Mouse (Mus musculus) cerebellum, adult 2 months (tissue): ENCODE data around the gene Kat2b. TPM values are rescaled to one million over a fixed set of nuclear protein-coding genes. Genes with fewer than 3 reads are reported as not detected.

Source experiments
- DNase-seq, 2 experiments: peaks; one replicate each; pipeline ENCODE4 v3.0.0; 2021
- H3K27ac ChIP-seq: fragments of 200-500 bp; 2 replicates; pipeline ENCODE4 v1.5.1; 2012; ENCODE audit warnings: low read length, control low read depth, inconsistent platforms; ENCODE audit not compliant: insufficient read depth
- H3K27me3 ChIP-seq: fragments of 200-500 bp; 2 replicates; pipeline ENCODE4 v1.6.1; 2012; ENCODE audit warnings: inconsistent platforms, mild to moderate bottlenecking, low read length, moderate library complexity; ENCODE audit not compliant: control insufficient read depth, insufficient read depth
- H3K4me1 ChIP-seq: fragments of 200-500 bp; 2 replicates; pipeline ENCODE4 v1.6.1; 2011; ENCODE audit warnings: low read length; ENCODE audit not compliant: control insufficient read depth, insufficient read depth
- H3K4me3 ChIP-seq: fragments of 200-500 bp; replicated peaks from 2 replicates; pipeline ENCODE3; 2011; ENCODE audit warnings: mild to moderate bottlenecking, low read depth, low read length, control low read depth; ENCODE audit not compliant: insufficient read depth
- CTCF ChIP-seq: fragments of 200-500 bp; IDR thresholded peaks from 2 replicates; pipeline ENCODE4 v1.5.1; 2011; ENCODE audit warnings: low read depth, mild to moderate bottlenecking, control low read depth, low read length, moderate library complexity, borderline replicate concordance; ENCODE audit not compliant: insufficient read depth
- POLR2A ChIP-seq: fragments of 200-500 bp; IDR thresholded peaks from 2 replicates; pipeline ENCODE4 v1.6.1; 2011; ENCODE audit warnings: low read length, control low read depth, borderline replicate concordance; ENCODE audit not compliant: insufficient read depth
- WGBS: fragments of 180-500 bp; shearing (Covaris S2); methylation state at CpG from one replicate; pipeline ENCODE4 v1.1.7; 2018; 5-methylcytosine and 5-hydroxymethylcytosine counted together
- polyA plus RNA-seq: library from polyadenylated mRNA; depleted of rRNA; stranded (reverse); fragments of >200 nt; gene quantifications from 2 replicates; pipeline ENCODE4 v1.2.3, GENCODE M21; 2012

Kat2b gene
- polyA plus RNA-seq, 1 experiment: 40.5 TPM

DNA sequence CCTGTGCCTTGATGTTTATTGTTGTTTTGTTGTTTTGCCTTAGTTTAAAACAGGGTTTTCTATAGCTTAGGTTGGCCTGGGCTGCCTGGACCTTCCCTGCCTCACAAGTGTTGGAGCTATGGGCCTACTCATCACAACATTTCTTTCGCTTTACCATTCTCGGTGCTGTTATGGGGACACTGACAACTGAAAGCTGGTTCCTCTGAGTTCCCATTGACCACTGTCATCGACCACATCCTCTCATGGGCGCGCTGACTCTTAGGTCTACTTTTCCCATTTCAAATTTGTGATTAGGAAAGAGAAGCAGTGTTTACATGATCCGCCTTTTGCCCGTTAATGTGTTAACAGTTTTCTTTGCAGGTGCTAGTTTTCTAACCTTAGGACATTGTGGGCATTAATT lies 51.7 kb downstream of the Kat2b start:
- H3K27me3 ChIP-seq: no peaks in the 10 kb centered on the region
- no peak overlapping the region for H3K27ac ChIP-seq
- no peak for DNase-seq
- 96% methylated on average over 7 of the region's 7 CpGs for WGBS
- no peak for TF ChIP-seq CTCF
- peaks cover 7% of the 10 kb centered on the region; the same call in 1 of the 2 replicates for H3K4me1 ChIP-seq
- no peak overlapping the region for H3K4me3 ChIP-seq

DNA sequence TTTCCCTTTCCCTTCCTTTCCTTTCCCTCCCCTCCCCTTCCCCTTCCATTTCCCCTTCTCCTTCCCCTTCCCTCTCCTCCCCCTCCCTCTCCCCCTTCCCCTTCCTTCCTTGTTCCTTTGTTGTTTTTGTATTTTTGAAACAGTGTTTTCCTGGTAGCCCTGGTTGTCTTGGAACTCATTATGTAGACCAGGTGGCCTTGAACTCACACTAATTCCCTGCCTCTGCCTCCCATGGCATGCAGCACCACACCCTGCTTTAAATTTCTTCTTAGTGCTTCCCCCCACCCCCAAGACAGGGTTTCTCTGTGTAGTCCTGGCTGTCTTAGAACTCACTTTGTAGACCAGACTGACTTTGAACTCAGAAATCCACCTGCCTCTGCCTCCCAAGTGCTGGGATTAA lies 52.7 kb downstream of the Kat2b start:
- TF ChIP-seq POLR2A (no peak), CTCF (no peak)
- no peak for DNase-seq
- H3K27me3 ChIP-seq: no peaks in the 10 kb centered on the region
- H3K4me1 ChIP-seq: peaks cover 7% of the 10 kb centered on the region; the same call in 1 of the 2 replicates
- no peak overlapping the region for H3K4me3 ChIP-seq
- no peak overlapping the region for H3K27ac ChIP-seq

DNA sequence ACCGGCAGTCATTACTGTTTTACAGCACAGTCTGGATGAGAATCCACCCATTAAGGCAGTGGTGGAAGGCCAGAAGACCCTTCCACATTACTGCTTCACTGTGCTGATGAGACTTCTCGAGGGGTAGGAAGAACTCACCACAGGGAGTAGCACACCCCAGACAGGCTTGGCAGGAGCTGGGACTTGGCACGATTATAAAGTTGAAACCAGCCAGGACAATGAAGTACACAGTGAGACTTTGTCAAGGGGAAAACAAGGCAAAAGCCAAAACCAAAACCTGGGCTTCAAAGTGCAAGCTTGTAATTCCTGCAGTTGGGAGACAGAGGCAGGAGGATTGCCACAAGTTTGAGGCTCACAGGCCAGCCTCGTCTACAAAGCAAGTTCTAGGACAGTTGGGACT lies 54.0 kb downstream of the Kat2b start:
- H3K4me3 ChIP-seq: no peak overlapping the region
- peaks cover 7% of the 10 kb centered on the region; the same call in 1 of the 2 replicates for H3K4me1 ChIP-seq
- no peak for TF ChIP-seq POLR2A
- TF ChIP-seq CTCF: no peak
- H3K27me3 ChIP-seq: no peaks in the 10 kb centered on the region
- DNase-seq: peak in 1 of 2 experiments; percentile 43
- 28% methylated on average over 4 of the region's 4 CpGs for WGBS
- 0 out of 2 replicates have a peak overlapping the region, but pooled peaks have one; percentile 3 for H3K27ac ChIP-seq

DNA sequence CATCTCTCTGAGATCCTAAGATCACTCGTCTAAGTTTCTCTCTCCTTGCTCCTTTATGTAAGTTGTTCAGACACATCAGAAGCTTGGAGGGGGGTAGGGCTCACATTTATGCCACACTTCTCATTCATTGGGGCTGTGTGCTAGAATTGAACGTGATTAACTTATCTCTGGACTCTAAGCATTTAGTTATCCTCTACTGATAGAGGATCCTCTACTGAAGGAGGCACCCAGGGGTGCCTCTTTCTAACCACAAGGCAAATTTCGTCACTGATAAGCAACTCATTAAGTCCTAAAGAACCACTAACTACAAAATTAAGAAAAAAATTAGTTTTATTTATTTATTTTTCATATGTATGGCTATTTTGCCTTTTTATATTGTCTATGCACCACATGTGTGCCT lies 55.5 kb downstream of the Kat2b start:
- no peak overlapping the region for H3K4me3 ChIP-seq
- H3K27me3 ChIP-seq: no peaks in the 10 kb centered on the region
- H3K4me1 ChIP-seq: peaks cover 7% of the 10 kb centered on the region; the same call in 1 of the 2 replicates
- TF ChIP-seq POLR2A: no peak
- TF ChIP-seq CTCF: no peak
- no peak overlapping the region for H3K27ac ChIP-seq
- 76% methylated on average over 3 of the region's 3 CpGs for WGBS
- no peak for DNase-seq

DNA sequence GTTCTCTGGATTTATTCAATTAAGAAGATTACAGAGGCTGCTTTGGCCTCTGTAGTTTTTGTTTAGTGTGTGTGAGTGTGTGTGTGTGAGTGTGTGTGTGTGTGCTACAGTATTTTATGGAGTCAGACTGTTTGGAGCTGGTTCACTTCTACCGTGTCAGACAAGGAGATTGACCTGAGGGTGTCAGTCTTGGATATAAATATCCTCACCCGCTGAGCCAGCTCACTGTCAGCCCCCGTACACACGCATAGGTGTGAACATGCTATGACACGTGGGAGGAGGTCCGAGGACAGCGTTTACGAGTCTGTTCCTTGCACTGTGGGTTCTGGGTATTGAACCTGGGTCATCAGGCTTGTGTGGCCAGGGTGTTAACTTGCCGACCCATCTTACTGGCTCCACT lies 57.1 kb downstream of the Kat2b start:
- TF ChIP-seq POLR2A (no peak), CTCF (no peak)
- Histone ChIP-seq H3K27ac (no peak overlapping the region), H3K27me3 (no peaks in the 10 kb centered on the region), H3K4me3 (no peak overlapping the region), H3K4me1 (peaks cover 16% of the 10 kb centered on the region)
- DNase-seq: no peak
- WGBS: 77% methylated on average over 9 of the region's 9 CpGs

DNA sequence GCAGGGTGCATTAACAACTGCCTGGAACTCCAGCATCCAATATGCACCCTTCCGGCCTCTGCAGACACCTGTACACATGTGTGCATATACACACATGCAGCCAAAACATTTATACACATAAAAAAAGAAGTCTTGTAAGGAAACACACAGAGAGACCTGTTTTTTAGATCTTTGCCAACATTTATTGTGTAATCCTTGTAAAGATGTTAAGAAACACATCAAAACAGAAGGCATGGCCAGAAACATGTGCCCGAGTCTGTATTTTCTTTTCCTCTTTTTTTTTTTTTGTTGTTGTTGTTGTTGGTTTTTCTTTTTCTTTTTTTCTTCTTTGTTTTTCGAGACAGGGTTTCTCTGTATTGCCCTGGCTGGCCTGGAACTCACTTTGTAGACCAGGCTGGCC lies 59.5 kb downstream of the Kat2b start:
- WGBS: 88% methylated on average over 3 of the region's 3 CpGs
- no peak for TF ChIP-seq POLR2A
- no peak for TF ChIP-seq CTCF
- no peak for DNase-seq
- Histone ChIP-seq H3K4me1 (peaks cover 9% of the 10 kb centered on the region), H3K4me3 (no peak overlapping the region), H3K27ac (no peak overlapping the region), H3K27me3 (no peaks in the 10 kb centered on the region)

DNA sequence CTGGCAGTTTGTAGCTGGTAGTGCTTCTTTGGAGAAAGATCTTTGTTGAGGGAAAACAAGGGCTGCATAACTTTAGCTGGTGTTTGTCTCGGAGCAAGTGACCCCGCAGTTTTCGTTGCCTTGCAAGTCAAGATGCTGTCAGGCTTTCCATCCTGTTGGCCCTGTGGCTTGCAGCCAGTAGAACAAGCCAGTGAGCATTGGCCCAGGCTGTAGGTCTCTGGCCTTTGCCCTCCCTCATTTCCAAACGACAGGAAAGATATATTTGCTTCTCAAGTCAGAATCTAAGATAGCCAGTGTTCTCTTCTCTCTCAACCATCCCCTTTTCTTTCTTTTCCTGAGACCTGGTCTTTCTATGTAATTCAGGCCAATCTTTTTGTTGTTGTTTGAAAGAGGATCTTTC lies 60.8 kb downstream of the Kat2b start:
- TF ChIP-seq CTCF (no peak), POLR2A (no peak)
- Histone ChIP-seq H3K4me1 (peaks cover 9% of the 10 kb centered on the region), H3K27me3 (no peaks in the 10 kb centered on the region), H3K27ac (peak overlapping the region; percentile 38; the same call in 1 of the 2 replicates), H3K4me3 (no peak overlapping the region)
- peak; percentile 43 to 51 for DNase-seq
- WGBS: 23% methylated on average over 4 of the region's 4 CpGs

DNA sequence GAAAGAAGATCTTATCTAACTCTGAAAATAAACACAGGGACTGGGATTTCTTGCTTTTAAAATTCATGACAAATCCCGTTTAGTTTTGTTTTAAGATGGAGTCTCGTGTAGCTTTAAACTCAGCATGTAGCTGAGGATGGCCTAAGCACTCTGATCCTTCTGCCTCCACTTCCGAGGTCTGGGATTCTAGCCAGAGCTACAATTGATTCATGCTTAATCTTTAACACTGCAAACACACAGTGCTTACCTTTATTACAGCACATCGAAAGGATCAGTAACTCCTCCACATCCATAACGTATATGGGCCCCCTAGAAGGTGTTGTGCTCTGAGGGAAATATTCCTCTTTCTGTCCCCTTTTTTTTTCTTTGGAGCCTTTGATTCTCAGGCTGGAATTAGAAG lies 61.5 kb downstream of the Kat2b start:
- peak overlapping the region; percentile 75 for H3K27ac ChIP-seq
- 24% methylated on average over 5 of the region's 5 CpGs for WGBS
- DNase-seq: peak in 1 of 2 experiments; percentile 71
- no peaks in the 10 kb centered on the region for H3K27me3 ChIP-seq
- H3K4me3 ChIP-seq: no peak overlapping the region
- TF ChIP-seq POLR2A: no peak
- TF ChIP-seq CTCF: no peak
- peaks cover 9% of the 10 kb centered on the region for H3K4me1 ChIP-seq
